ENCODE assay signal across 21 mouse cellular contexts in genomic region chrX:52348773-52349172, GRCm38 (mm10).
DNase-seq lines count a peak whose midpoint lies in the region; ATAC-seq and TF ChIP-seq lines count a peak whose summit lies in the region.
"Had no signal": no experiment of that assay in that cellular context is flagged by ENCODE, and none has a peak within 500 bp of the region (broad histone marks: within the 10 kb centered on the region; RNA-seq: fewer than 3 reads in every experiment).

No protein-coding gene starts in this region.

- 0 out of 2 replicates have a peak overlapping the region, but pooled peaks have one; percentile 9 for H3K27ac ChIP-seq in heart, embryonic 15.5 days
- peak overlapping the region; percentile 58 for H3K27ac ChIP-seq in ES-Bruce4 (ENCODE audit: insufficient read depth, low read length)
- peak overlapping the region; percentile 53; the same call in 1 of the 2 replicates for H3K27ac ChIP-seq in forebrain, embryonic 12.5 days
- H3K27ac ChIP-seq in intestine, embryonic 16.5 days (ENCODE audit: low read length): no peak overlapping the region
- H3K27ac ChIP-seq: embryonic facial prominence, embryonic 12.5 days; gastrocnemius, adult 2 months; kidney, postnatal 0 days; liver, embryonic 14.5 days; midbrain, embryonic 12.5 days; neural tube, embryonic 12.5 days had no signal

- TF ChIP-seq EP300 in ES-Bruce4 (IDR thresholded peaks at IDR 0.05; ENCODE audit: insufficient read depth, low read depth, low read length): peak; percentile 88

- no peak for TF ChIP-seq CTCF in ES-Bruce4 (IDR thresholded peaks at IDR 0.05; ENCODE audit: low read depth, low read length)
- no peak for TF ChIP-seq CTCF in brain, embryonic 14.5 days (IDR thresholded peaks at IDR 0.05; ENCODE audit: borderline replicate concordance, extremely low read depth, insufficient read depth, insufficient read length)

- H3K4me3 ChIP-seq in heart, embryonic 15.5 days: no peak overlapping the region
- H3K4me3 ChIP-seq in ES-Bruce4 (ENCODE audit: low read depth, low read length): no peak overlapping the region
- H3K4me3 ChIP-seq in forebrain, embryonic 12.5 days (replicated peaks): no peak overlapping the region
- no peak overlapping the region for H3K4me3 ChIP-seq in intestine, embryonic 16.5 days (ENCODE audit: low read length)
- H3K4me3 ChIP-seq: embryonic facial prominence, embryonic 12.5 days; gastrocnemius, adult 2 months; midbrain, embryonic 12.5 days; neural tube, embryonic 12.5 days had no signal

- intact Hi-C loops in left cerebral cortex, postnatal 4 days (cut with DNase I): no loop called here

- H3K9ac ChIP-seq in heart, embryonic 15.5 days: no peak overlapping the region
- H3K9ac ChIP-seq in ES-Bruce4 (ENCODE audit: low read depth, poor library complexity, severe bottlenecking): no peak overlapping the region
- no peak overlapping the region for H3K9ac ChIP-seq in forebrain, embryonic 12.5 days
- H3K9ac ChIP-seq in intestine, embryonic 16.5 days (ENCODE audit: low read depth, low read length): no peak overlapping the region
- H3K9ac ChIP-seq: embryonic facial prominence, embryonic 12.5 days; liver, embryonic 14.5 days; midbrain, embryonic 12.5 days; neural tube, embryonic 12.5 days had no signal

- no peak for TF ChIP-seq POLR2A in ES-Bruce4 (IDR thresholded peaks at IDR 0.05; ENCODE audit: insufficient read depth, low read length)
- no peak for TF ChIP-seq POLR2A in brain, embryonic 14.5 days (IDR thresholded peaks at IDR 0.05; ENCODE audit: borderline replicate concordance, extremely low read depth, insufficient read depth, insufficient read length, poor library complexity, severe bottlenecking)

- H3K36me3 ChIP-seq in heart, embryonic 15.5 days: no peaks in the 10 kb centered on the region
- H3K36me3 ChIP-seq in ES-Bruce4 (ENCODE audit: control insufficient read depth, insufficient read depth, low read length, poor library complexity, severe bottlenecking): no peaks in the 10 kb centered on the region
- no peaks in the 10 kb centered on the region for H3K36me3 ChIP-seq in forebrain, embryonic 12.5 days (replicated peaks)
- H3K36me3 ChIP-seq in intestine, embryonic 16.5 days (ENCODE audit: control insufficient read depth, insufficient read depth, low read length): no peaks in the 10 kb centered on the region
- H3K36me3 ChIP-seq: embryonic facial prominence, embryonic 12.5 days; midbrain, embryonic 12.5 days; neural tube, embryonic 12.5 days had no signal

- WGBS in heart, embryonic 15.5 days: 62% methylated on average over 6 of the region's 6 CpGs
- WGBS in forebrain, embryonic 12.5 days: 25% methylated on average over 6 of the region's 6 CpGs
- 66% methylated on average over 6 of the region's 6 CpGs for WGBS in intestine, embryonic 16.5 days

- H3K27me3 ChIP-seq in heart, embryonic 15.5 days: no peaks in the 10 kb centered on the region
- H3K27me3 ChIP-seq in ES-Bruce4 (ENCODE audit: control insufficient read depth, insufficient read depth, low read length, poor library complexity, severe bottlenecking): no peaks in the 10 kb centered on the region
- 0 out of 2 replicates have a peak, but pooled peaks cover 4% of the 10 kb centered on the region for H3K27me3 ChIP-seq in forebrain, embryonic 12.5 days
- H3K27me3 ChIP-seq in intestine, embryonic 16.5 days (replicated peaks; ENCODE audit: control insufficient read depth, insufficient read depth, low read length): no peaks in the 10 kb centered on the region
- H3K27me3 ChIP-seq: CH12.LX; embryonic facial prominence, embryonic 12.5 days; midbrain, embryonic 12.5 days; neural tube, embryonic 12.5 days had no signal

- H3K9me3 ChIP-seq in heart, embryonic 15.5 days (replicated peaks): no peaks in the 10 kb centered on the region
- H3K9me3 ChIP-seq in ES-Bruce4 (replicated peaks; ENCODE audit: control insufficient read depth, insufficient read depth, low read length, poor library complexity, severe bottlenecking): peaks cover 20% of the 10 kb centered on the region
- no peaks in the 10 kb centered on the region for H3K9me3 ChIP-seq in forebrain, embryonic 12.5 days
- no peaks in the 10 kb centered on the region for H3K9me3 ChIP-seq in intestine, embryonic 16.5 days (ENCODE audit: control insufficient read depth, low read length)
- H3K9me3 ChIP-seq: embryonic facial prominence, embryonic 12.5 days; midbrain, embryonic 12.5 days; neural tube, embryonic 12.5 days had no signal

- no peak for ATAC-seq in heart, embryonic 15.5 days (replicated peaks; ENCODE audit: insufficient number of reproducible peaks, insufficient read depth, low FRiP score, low read depth)
- ATAC-seq in forebrain, embryonic 12.5 days (ENCODE audit: low FRiP score): peak; percentile 77; the same call in 1 of the 2 replicates
- no peak for ATAC-seq in intestine, embryonic 16.5 days
- ATAC-seq: lung, postnatal 0 days had no signal

- DNase-seq in heart, postnatal 4 days: no peak
- DNase-seq in brain, embryonic 14.5 days (ENCODE audit: low read depth): peak; percentile 82
- DNase-seq in left cerebral cortex, postnatal 4 days: no peak
- no peak for DNase-seq in left cerebral cortex, adult 9 months (ENCODE audit: low spot score in 2 of 2)
- DNase-seq: adrenal gland, adult 8-10 months; cerebellum, adult 9-10 months; gastrocnemius, adult 2 months; heart, postnatal 36 days; right cerebral cortex, postnatal 4 days; thymus, adult 18-20 months had no signal

- no peaks in the 10 kb centered on the region; the same call in 1 of the 2 replicates for H3K4me1 ChIP-seq in heart, embryonic 15.5 days (replicated peaks)
- peaks cover 4% of the 10 kb centered on the region for H3K4me1 ChIP-seq in ES-Bruce4 (ENCODE audit: control insufficient read depth, insufficient read depth, low read length)
- peaks cover 8% of the 10 kb centered on the region; the same call in 1 of the 2 replicates for H3K4me1 ChIP-seq in forebrain, embryonic 12.5 days
- no peaks in the 10 kb centered on the region for H3K4me1 ChIP-seq in intestine, embryonic 16.5 days (ENCODE audit: control insufficient read depth, insufficient read depth, low read length)
- H3K4me1 ChIP-seq: embryonic facial prominence, embryonic 12.5 days; neural tube, embryonic 12.5 days had no signal

- no peak overlapping the region for H3K4me2 ChIP-seq in heart, embryonic 15.5 days
- no peak overlapping the region for H3K4me2 ChIP-seq in forebrain, embryonic 12.5 days
- no peak overlapping the region for H3K4me2 ChIP-seq in intestine, embryonic 16.5 days (ENCODE audit: low read depth, low read length)
- H3K4me2 ChIP-seq: embryonic facial prominence, embryonic 12.5 days; midbrain, embryonic 12.5 days; neural tube, embryonic 12.5 days had no signal
